Mouse (Mus musculus) small intestine, adult 2 months (tissue): ENCODE measurements around the gene AW549877.

Source experiments
- CTCF ChIP-seq: fragments of 200-500 bp; IDR thresholded peaks from 2 replicates; pipeline ENCODE4 v1.5.1; 2012; ENCODE audit warnings: low read depth, mild to moderate bottlenecking, control low read depth, inconsistent platforms, low read length, moderate library complexity, mixed read lengths; ENCODE audit not compliant: insufficient replicate concordance, insufficient read length; ENCODE audit errors: extremely low read depth
- POLR2A ChIP-seq: fragments of 200-500 bp; IDR thresholded peaks from 2 replicates; pipeline ENCODE4 v1.6.1; 2012; ENCODE audit warnings: low read depth, mild to moderate bottlenecking, control low read depth, inconsistent platforms, low read length, moderate library complexity

GRCm38 (mm10) chr15:4042423-4042822 is 46.9 kb upstream of the AW549877 start:
- TF ChIP-seq CTCF (no peak), POLR2A (no peak)
